Mouse (Mus musculus) embryonic facial prominence, embryonic 15.5 days (tissue): Measurements from ENCODE around the gene Phpt1. TPM values are rescaled to one million over a fixed set of nuclear protein-coding genes. Genes with fewer than 3 reads are reported as not detected.
"Not testable (repeated sequence)": the region's sequence is repeated elsewhere in the genome, so short reads cannot be mapped to it uniquely, and the experiment has no call there.

ENCODE experiments used
- ATAC-seq: fragments of 200-750 bp; cut with Nextera tagmentation; 2 replicates; pipeline ENCODE4 v1.8.0; 2017; ENCODE audit warnings: low read depth, moderate TSS enrichment; ENCODE audit not compliant: insufficient number of reproducible peaks, low FRiP score, low TSS enrichment
- H3K27ac ChIP-seq: fragments of 300-500 bp; sonication (generic); replicated peaks from 2 replicates; pipeline ENCODE4 v1.5.1; 2015; ENCODE audit warnings: mild to moderate bottlenecking, inconsistent platforms
- H3K27me3 ChIP-seq: fragments of 300-500 bp; sonication (generic); 2 replicates; pipeline ENCODE4 v1.6.1; 2015; ENCODE audit warnings: inconsistent platforms
- H3K36me3 ChIP-seq: fragments of 300-500 bp; sonication (generic); 2 replicates; pipeline ENCODE4 v1.6.1; 2015; ENCODE audit warnings: mild to moderate bottlenecking, inconsistent platforms
- H3K4me1 ChIP-seq: fragments of 300-500 bp; sonication (generic); 2 replicates; pipeline ENCODE4 v1.6.1; 2015; ENCODE audit warnings: inconsistent platforms
- H3K4me2 ChIP-seq: fragments of 300-500 bp; sonication (generic); replicated peaks from 2 replicates; pipeline ENCODE4 v1.6.1; 2015; ENCODE audit warnings: mild to moderate bottlenecking, inconsistent platforms
- H3K4me3 ChIP-seq: fragments of 300-500 bp; sonication (generic); replicated peaks from 2 replicates; pipeline ENCODE4 v1.5.1; 2015; ENCODE audit warnings: mild to moderate bottlenecking, inconsistent platforms
- H3K9ac ChIP-seq: fragments of 300-500 bp; sonication (generic); 2 replicates; pipeline ENCODE4 v1.6.1; 2015; ENCODE audit warnings: inconsistent platforms
- H3K9me3 ChIP-seq: fragments of 300-500 bp; sonication (generic); replicated peaks from 2 replicates; pipeline ENCODE4 v1.6.1; 2016; ENCODE audit warnings: inconsistent platforms
- WGBS: fragments of 180-500 bp; shearing (Covaris S2); methylation state at CpG from one replicate; pipeline ENCODE4 v1.1.7; 2015; 5-methylcytosine and 5-hydroxymethylcytosine counted together
- polyA plus RNA-seq: library from polyadenylated mRNA; unstranded; fragments of >200 nt; fragmentation: Nextera tagmentation; extraction: Ambion mirVana; gene quantifications from 2 replicates; pipeline ENCODE4 v1.2.1, GENCODE M21; 2015

The Phpt1 gene
- polyA plus RNA-seq, 1 experiment from 2014 or later = 157 TPM

- Histone ChIP-seq H3K36me3 (peaks cover 24% of the 10 kb centered on the region), H3K4me1 (peaks cover 21% of the 10 kb centered on the region), H3K9me3 (no peaks in the 10 kb centered on the region), H3K4me2 (peak within 1 kb of the TSS; percentile 93), H3K4me3 (peak within 1 kb of the TSS; percentile 100), H3K9ac (peak within 1 kb of the TSS; percentile 95), H3K27me3 (no peaks in the 10 kb centered on the region), H3K27ac (peak within 1 kb of the TSS; percentile 84)
- ATAC-seq = peak; percentile 97
- under 1% methylated on average over 61 of the region's 61 CpGs for WGBS
Measured at GRCm38 (mm10) chr2:25557221-25557963, 17.6 kb downstream of the Phpt1 start, which contains the start of gene Edf1. Gene Edf1, plus strand, starts transcription at chr2:25557847.

DNA sequence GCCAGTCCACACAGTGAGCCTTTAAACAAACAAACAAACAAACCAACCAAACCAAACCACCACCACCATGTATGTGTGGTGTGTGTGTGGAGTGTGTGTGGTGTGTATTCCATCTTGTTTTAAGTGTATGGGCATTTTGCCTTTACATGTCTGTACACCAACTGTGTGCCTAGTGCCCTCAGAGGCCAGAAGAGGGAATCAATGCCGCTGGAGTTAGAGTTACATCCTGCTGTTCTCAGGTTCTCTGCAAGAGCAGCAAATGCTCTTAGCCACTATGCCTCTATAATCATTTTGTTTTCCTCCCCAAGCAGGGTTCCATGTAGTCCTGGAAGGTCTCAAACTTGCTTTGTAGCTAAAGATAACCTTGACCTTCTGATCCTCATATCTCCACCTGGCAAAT, 18.7 kb downstream of the Phpt1 start:
- no peak overlapping the region for H3K4me2 ChIP-seq
- no peak for ATAC-seq
- H3K4me3 ChIP-seq = no peak overlapping the region
- 56% methylated on average over 1 of the region's 1 CpGs for WGBS
- no peaks in the 10 kb centered on the region for H3K27me3 ChIP-seq
- H3K36me3 ChIP-seq = peaks cover 13% of the 10 kb centered on the region
- H3K4me1 ChIP-seq = peaks cover 21% of the 10 kb centered on the region
- no peak overlapping the region for H3K27ac ChIP-seq
- no peak overlapping the region for H3K9ac ChIP-seq
- H3K9me3 ChIP-seq = no peaks in the 10 kb centered on the region

- H3K9ac ChIP-seq, H3K9me3 ChIP-seq, H3K4me3 ChIP-seq, H3K36me3 ChIP-seq, H3K27me3 ChIP-seq, H3K4me2 ChIP-seq, H3K27ac ChIP-seq, ATAC-seq: not testable (repeated sequence)
- WGBS = 42% methylated on average over 2 of the region's 2 CpGs
- peaks cover 21% of the 10 kb centered on the region for H3K4me1 ChIP-seq
Measured at GRCm38 (mm10) chr2:25555479-25555878, 19.5 kb downstream of the Phpt1 start.

- H3K27me3 ChIP-seq, H3K9me3 ChIP-seq: not testable (repeated sequence)
- WGBS = 81% methylated on average over 4 of the region's 4 CpGs
Measured at GRCm38 (mm10) chr2:25553171-25553786, 21.7 kb downstream of the Phpt1 start.

GRCm38 (mm10) chr2:25551186-25551585, 23.8 kb downstream of the Phpt1 start:
- ATAC-seq = no peak
- Histone ChIP-seq H3K9ac (no peak overlapping the region), H3K36me3 (no peaks in the 10 kb centered on the region), H3K4me3 (no peak overlapping the region), H3K27ac (no peak overlapping the region), H3K27me3 (no peaks in the 10 kb centered on the region), H3K4me2 (no peak overlapping the region), H3K9me3 (no peaks in the 10 kb centered on the region), H3K4me1 (no peaks in the 10 kb centered on the region)
- 35% methylated on average over 5 of the region's 5 CpGs for WGBS

More at GRCm38 (mm10) chr2:25553171-25553786, 21.7 kb downstream of the Phpt1 start:
- not testable (repeated sequence) for H3K36me3 ChIP-seq, H3K9ac ChIP-seq, H3K4me1 ChIP-seq, H3K4me2 ChIP-seq, H3K4me3 ChIP-seq, H3K27ac ChIP-seq, ATAC-seq

DNA sequence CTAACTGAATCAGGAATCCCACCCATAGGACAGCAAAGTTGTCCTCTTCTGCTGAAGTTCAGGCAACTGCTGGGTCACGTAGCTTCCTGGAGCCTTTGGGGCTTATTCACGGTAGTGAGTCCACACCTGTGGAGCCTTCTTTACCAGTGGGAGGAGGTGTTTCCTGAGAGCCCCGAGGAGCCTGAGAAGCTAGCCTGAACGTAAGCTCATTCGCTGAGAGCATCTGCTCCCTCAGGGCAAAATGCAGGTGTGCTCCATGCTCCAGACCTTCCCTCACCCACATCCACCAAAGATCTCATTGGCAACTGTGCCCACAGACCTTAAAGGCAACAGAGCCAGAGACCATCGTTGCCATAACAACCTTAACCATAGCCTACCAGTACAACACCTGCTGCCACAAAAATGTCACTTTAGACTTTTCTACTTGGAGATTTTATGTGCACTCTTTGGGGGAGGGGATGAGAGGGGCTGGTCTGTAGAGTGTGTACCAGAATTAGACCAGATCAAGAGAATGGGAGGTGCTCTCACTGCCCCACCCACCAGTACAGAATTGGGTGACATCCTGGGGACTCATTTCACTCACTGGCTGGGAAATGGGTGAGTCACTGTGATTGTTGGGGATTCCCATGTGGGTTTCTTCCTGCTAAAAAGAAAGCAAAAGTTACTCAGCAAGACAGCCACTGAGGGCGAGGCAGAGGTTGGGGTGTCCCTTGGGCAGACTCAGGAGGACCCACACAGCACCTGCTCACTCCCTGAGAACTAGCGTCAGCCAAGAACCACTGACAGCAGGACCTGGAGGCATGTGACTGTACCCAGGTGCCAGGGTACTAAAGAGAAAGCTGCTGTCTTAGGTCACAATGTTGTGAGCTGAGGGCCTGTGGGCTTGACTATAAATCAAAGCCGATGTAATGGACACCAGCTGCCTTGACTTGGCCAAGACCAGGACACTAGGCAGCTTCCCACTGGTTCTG, 25.7 kb downstream of the Phpt1 start:
- Histone ChIP-seq H3K4me2 (no peak overlapping the region), H3K27me3 (no peaks in the 10 kb centered on the region), H3K9ac (no peak overlapping the region), H3K9me3 (no peaks in the 10 kb centered on the region), H3K27ac (no peak overlapping the region), H3K36me3 (no peaks in the 10 kb centered on the region), H3K4me3 (no peak overlapping the region), H3K4me1 (peaks cover 10% of the 10 kb centered on the region; the same call in 1 of the 2 replicates)
- 67% methylated on average over 9 of the region's 9 CpGs for WGBS
- no peak for ATAC-seq

DNA sequence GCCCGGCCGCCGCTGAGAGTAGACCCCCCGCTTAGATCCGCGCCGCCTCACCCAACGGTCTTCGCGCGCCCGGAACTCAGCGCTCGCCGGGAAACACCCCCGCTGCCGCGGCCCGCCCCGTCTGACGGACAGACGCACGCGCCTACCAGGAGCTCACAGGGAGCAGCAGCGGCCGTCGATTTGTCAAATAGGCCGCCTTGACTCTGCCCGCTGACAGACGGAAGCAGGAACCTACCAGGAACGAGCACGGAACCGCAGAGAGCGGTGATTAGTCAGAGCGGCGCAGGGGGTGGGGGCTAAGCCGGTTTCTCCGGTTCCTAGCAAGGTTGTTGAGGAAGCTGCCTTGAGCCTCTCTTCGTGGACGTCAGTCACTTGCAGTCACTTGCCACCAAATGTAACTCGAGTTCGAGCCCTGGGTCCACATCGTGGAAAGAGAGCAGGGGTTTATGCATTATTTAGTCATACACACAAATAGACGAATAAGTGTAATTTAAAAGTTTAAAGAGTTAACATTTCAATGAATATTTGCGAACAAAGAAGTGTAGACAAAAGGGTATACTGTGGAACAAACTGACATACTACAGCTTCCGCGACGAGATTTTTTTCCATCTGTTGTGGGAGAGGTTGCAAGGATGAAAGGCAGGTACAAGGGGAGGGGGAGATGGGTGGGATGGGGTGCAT, 28.1 kb downstream of the Phpt1 start, which contains the start of gene Traf2:
Gene Traf2, minus strand, starts transcription at position 130 of the 681 bp plus-strand sequence.
- no peaks in the 10 kb centered on the region for H3K27me3 ChIP-seq
- peak; percentile 99 for ATAC-seq
- 2% methylated on average over 48 of the region's 48 CpGs for WGBS
- H3K9me3 ChIP-seq = no peaks in the 10 kb centered on the region
- peak within 1 kb of the TSS; percentile 75 for H3K4me3 ChIP-seq
- H3K27ac ChIP-seq = peak within 1 kb of the TSS; percentile 68
- H3K4me1 ChIP-seq = peaks cover 10% of the 10 kb centered on the region; the same call in 1 of the 2 replicates
- H3K36me3 ChIP-seq = no peaks in the 10 kb centered on the region
- H3K4me2 ChIP-seq = peak within 1 kb of the TSS; percentile 57
- peak within 1 kb of the TSS; percentile 69 for H3K9ac ChIP-seq

DNA sequence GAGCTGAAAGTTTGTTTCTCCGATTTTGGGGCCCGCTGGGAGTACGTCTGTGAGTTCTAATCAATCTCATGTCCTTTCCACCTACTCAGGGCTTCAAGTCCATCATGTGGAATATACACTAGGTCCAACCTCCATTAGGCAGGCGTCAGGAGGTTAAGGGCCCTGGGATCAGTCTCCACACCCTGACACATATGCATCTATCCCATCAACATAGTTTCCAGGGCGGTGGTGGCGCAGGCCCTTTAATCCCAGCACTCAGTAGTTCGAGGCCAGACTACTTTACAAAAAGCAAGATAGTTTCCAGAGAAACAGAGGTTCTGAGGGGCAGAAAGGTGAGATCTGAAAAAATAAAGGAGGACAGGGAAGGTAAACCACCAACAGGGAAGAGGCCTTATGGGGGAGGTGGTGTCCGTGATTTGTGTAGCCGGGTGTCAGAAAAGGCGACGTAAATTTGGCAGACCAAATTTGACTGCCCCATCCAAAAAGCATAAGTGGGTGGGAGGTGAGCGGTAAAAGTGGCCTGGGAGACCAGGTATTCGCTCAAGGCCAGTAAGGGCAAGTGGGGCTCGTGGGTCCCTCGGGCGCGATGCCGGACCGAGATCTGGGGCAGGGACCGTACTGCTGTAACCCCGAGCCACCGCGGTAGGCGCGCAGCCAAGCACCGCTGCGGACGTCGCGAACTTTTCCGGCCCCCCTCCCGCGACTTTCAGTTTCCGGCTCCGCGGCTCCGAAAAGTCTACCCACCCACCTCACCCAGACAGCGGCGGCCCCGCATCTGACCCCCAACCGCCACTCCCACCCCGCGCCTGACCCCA, 28.8 kb downstream of the Phpt1 start:
- Histone ChIP-seq H3K9ac (peak overlapping the region; percentile 69), H3K27ac (peak overlapping the region; percentile 68), H3K4me2 (peak overlapping the region; percentile 57), H3K9me3 (no peaks in the 10 kb centered on the region), H3K36me3 (no peaks in the 10 kb centered on the region), H3K4me3 (peak overlapping the region; percentile 75), H3K27me3 (no peaks in the 10 kb centered on the region), H3K4me1 (peaks cover 10% of the 10 kb centered on the region; the same call in 1 of the 2 replicates)
- 8% methylated on average over 43 of the region's 43 CpGs for WGBS
- ATAC-seq = peak; percentile 69

- no peak for ATAC-seq
- WGBS = 83% methylated on average over 10 of the region's 10 CpGs
Measured at GRCm38 (mm10) chr2:25541644-25542367, 33.2 kb downstream of the Phpt1 start.

More at GRCm38 (mm10) chr2:25541644-25542367, 33.2 kb downstream of the Phpt1 start:
- H3K9ac ChIP-seq = no peak overlapping the region
- no peak overlapping the region for H3K4me3 ChIP-seq
- no peaks in the 10 kb centered on the region for H3K27me3 ChIP-seq
- H3K9me3 ChIP-seq = no peaks in the 10 kb centered on the region
- no peak overlapping the region for H3K4me2 ChIP-seq
- H3K27ac ChIP-seq = no peak overlapping the region
- H3K36me3 ChIP-seq = peaks cover 17% of the 10 kb centered on the region
- H3K4me1 ChIP-seq = peaks cover 10% of the 10 kb centered on the region; the same call in 1 of the 2 replicates
